Mouse (Mus musculus): Measurements from ENCODE around the gene Lpin2.
A peak's percentile ranks its signal among the peaks of the same experiment; 100 is the strongest.

Lpin2 gene

GRCm38 (mm10) chr17:71171161-71171560, 11.2 kb upstream of the Lpin2 start:
- no peak for DNase-seq (ENCODE audit: low read depth, low spot score)

- no peak for DNase-seq (ENCODE audit: low read depth, low spot score)
Measured at GRCm38 (mm10) chr17:71177336-71177735, 5.0 kb upstream of the Lpin2 start.

- no peak for DNase-seq (ENCODE audit: low read depth, low spot score)
Measured at GRCm38 (mm10) chr17:71177949-71178348, 4.4 kb upstream of the Lpin2 start.

GRCm38 (mm10) chr17:71178530-71179181, 3.7 kb upstream of the Lpin2 start:
- no peak for DNase-seq (ENCODE audit: low read depth, low spot score)

- DNase-seq (ENCODE audit: low read depth, low spot score) = no peak
Measured at GRCm38 (mm10) chr17:71179551-71180309, 2.6 kb upstream of the Lpin2 start.

- no peak for DNase-seq (ENCODE audit: low read depth, low spot score)
Measured at GRCm38 (mm10) chr17:71180601-71181000, 1.8 kb upstream of the Lpin2 start.

GRCm38 (mm10) chr17:71182871-71183656, 704 bp downstream of the Lpin2 start:
- peak; percentile 71 for DNase-seq (ENCODE audit: low read depth, low spot score)

GRCm38 (mm10) chr17:71183657-71184261, 1.4 kb downstream of the Lpin2 start:
- DNase-seq (ENCODE audit: low read depth, low spot score) = no peak

- no peak for DNase-seq (ENCODE audit: low read depth, low spot score)
Measured at GRCm38 (mm10) chr17:71184356-71185111, 2.2 kb downstream of the Lpin2 start.

GRCm38 (mm10) chr17:71185368-71185767, 3.0 kb downstream of the Lpin2 start:
- DNase-seq (ENCODE audit: low read depth, low spot score) = no peak

GRCm38 (mm10) chr17:71190589-71190988, 8.2 kb downstream of the Lpin2 start:
- DNase-seq (ENCODE audit: low read depth, low spot score) = no peak

- DNase-seq (ENCODE audit: low read depth, low spot score) = no peak
Measured at GRCm38 (mm10) chr17:71191063-71191462, 8.7 kb downstream of the Lpin2 start.

- no peak for DNase-seq (ENCODE audit: low read depth, low spot score)
Measured at GRCm38 (mm10) chr17:71191651-71192419, 9.5 kb downstream of the Lpin2 start.

GRCm38 (mm10) chr17:71193019-71193418, 10.7 kb downstream of the Lpin2 start:
- no peak for DNase-seq (ENCODE audit: low read depth, low spot score)

- no peak for DNase-seq (ENCODE audit: low read depth, low spot score)
Measured at GRCm38 (mm10) chr17:71193485-71193884, 11.1 kb downstream of the Lpin2 start.

GRCm38 (mm10) chr17:71194906-71195632, 12.7 kb downstream of the Lpin2 start:
- DNase-seq (ENCODE audit: low read depth, low spot score) = no peak

GRCm38 (mm10) chr17:71195633-71196391, 13.5 kb downstream of the Lpin2 start:
- DNase-seq (ENCODE audit: low read depth, low spot score) = no peak

- DNase-seq (ENCODE audit: low read depth, low spot score) = no peak
Measured at GRCm38 (mm10) chr17:71196415-71196814, 14.1 kb downstream of the Lpin2 start.

- no peak for DNase-seq (ENCODE audit: low read depth, low spot score)
Measured at GRCm38 (mm10) chr17:71199346-71199745, 17.0 kb downstream of the Lpin2 start.
